Mouse (Mus musculus): Measurements from ENCODE around the gene Txnip.

The Txnip gene

GRCm38 (mm10) chr3:96569506-96569905 lies 11.7 kb downstream of the Txnip start:
- no peak for DNase-seq (ENCODE audit: low spot score)

- no peak for DNase-seq (ENCODE audit: low spot score)
These were observed 12.3 kb downstream of the Txnip start for GRCm38 (mm10) chr3:96569966-96570605.

GRCm38 (mm10) chr3:96570643-96571042 lies 12.9 kb downstream of the Txnip start:
- DNase-seq (ENCODE audit: low spot score) = no peak

DNA sequence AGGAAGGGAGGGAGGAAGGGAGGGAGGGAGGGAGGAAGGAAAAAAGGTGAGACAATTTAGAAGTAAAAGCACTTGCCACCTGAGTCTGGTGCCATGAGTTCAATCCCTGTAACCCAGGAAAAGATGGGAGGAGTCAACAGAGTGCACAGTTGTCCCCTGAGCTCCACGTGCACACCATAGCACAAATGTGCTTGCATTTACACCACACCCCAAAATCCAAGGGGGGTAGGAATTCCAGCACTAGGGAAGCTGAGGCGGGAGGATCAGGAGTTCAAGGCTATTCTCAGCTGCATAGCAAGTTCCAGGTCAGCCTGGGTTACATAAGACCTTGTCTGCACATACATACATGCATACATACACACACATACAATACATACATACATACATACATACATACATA lies 13.6 kb downstream of the Txnip start:
- no peak for DNase-seq (ENCODE audit: low spot score)

DNA sequence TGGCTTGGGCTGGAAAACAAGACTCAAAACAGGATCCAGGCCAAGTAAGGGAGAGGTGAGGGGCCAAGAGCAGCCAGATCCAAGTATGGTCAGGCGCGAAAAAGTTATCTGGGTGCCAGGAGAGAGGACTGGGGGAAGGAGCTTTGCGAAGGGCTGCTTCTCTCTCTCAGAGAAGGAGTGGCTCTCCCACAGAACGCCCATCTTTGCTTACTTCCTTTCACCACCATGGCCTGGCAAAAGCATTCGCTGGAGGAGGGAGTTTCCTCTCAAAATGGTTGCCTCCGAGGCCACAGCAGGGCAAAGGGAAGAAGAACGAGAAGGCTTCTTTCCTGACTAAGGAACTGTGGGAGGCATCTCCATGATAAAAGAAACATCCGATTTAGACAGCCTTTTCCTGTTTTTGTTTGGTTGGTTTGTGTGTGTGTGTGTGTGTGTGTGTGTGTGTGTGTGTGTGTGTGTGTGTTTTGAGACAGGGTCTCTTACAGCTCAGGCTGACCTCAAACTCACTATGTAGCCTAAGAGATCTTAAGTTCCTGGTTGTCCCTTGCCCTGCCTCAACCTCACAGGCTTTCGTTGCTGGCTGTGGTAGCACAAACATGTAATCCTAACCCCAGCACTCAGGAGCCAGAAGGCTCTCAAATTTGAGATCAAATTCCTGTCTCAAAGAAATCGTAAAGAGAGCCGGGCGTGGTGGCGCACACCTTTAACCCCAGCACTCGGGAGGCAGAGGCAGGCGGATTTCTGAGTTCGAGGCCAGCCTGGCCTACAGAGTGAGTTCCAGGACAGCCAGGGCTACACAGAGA lies 14.3 kb downstream of the Txnip start:
- peak; percentile 42 for DNase-seq (ENCODE audit: low spot score)

DNA sequence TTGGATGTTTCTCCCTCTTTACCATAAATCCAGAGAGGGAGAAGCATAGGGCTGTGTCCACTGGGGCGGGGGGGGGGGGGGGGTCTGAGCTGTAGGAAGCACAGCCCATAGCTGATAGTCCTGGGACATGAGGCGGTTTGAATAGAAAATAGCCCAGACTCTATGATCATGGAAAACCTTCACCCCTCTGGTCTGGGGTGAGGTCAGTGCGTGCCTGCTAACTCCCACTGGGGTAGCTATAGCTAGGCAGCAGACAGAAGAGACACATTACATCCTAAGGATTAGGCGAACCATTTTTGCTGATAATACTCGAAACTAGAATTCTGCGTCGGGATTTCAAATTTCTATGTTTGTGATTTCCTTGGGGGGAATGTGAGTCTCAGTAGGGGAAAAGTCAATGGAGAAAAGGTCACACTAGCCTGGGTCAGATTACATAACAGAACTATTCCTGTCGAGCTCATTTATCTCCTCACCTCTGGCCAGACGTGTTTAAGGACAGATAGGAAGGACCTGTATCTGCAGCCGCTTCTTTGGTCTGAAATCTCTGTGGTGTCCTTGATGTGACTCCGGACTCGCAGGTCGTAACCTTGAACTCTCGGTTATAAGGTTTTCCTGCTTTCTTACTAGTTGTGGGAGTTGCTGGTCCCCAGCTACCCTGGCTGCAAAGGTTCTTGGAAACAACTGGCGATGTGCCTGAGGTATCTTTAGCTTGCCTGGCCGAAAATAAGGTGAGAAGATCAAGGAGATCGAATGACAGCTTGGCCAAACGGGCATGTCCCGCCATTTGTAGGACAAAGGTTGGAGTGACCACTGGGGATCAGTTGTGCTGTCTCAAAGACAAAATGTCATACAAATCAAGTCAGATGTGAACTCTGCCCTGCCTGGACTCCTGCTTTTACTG lies 16.1 kb downstream of the Txnip start:
- peak; percentile 44 for DNase-seq (ENCODE audit: low spot score)

- DNase-seq (ENCODE audit: low spot score) = peak; percentile 39
These were observed 17.7 kb downstream of the Txnip start for GRCm38 (mm10) chr3:96575272-96575984.

- peak; percentile 70 for DNase-seq (ENCODE audit: low spot score)
These were observed 18.4 kb downstream of the Txnip start for GRCm38 (mm10) chr3:96576005-96576658.

- peak; percentile 90 for DNase-seq (ENCODE audit: low spot score)
These were observed 19.2 kb downstream of the Txnip start, which contains the start of gene Gm16253 for GRCm38 (mm10) chr3:96576690-96577541. Gm16253 (plus strand) TSS chr3:96576984.

- DNase-seq (ENCODE audit: low spot score) = peak; percentile 58
These were observed 19.8 kb downstream of the Txnip start for GRCm38 (mm10) chr3:96577566-96577965.

- no peak for DNase-seq (ENCODE audit: low spot score)
These were observed 20.9 kb downstream of the Txnip start for GRCm38 (mm10) chr3:96578561-96579238.

DNA sequence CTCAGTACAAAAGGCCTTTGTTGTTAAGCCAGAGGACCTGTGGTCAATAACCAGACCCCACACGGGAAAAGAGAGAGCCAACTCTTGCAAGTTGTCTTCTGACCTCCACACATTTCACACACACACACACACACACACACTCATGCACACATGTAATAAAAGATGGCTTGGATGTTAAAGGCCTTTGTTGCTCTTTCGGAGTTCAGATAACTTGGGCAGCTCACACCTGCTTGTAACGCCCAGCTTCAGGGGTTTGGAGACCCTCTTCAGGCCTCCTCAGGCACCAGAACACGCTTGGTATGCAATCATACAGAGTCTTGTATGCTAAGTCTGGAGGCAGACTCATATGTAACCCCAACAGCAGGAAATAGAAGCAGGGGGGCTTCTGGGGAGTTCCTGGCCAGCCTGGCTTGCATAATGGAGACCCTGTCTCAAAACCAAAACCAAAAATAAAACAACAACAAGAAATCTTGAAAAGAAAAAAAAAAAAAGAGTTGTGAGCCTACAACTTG lies 21.5 kb downstream of the Txnip start:
- no peak for DNase-seq (ENCODE audit: low spot score)

GRCm38 (mm10) chr3:96579885-96580454 lies 22.2 kb downstream of the Txnip start:
- peak; percentile 93 for DNase-seq (ENCODE audit: low spot score)

- peak; percentile 47 for DNase-seq (ENCODE audit: low spot score)
These were observed 23.4 kb downstream of the Txnip start for GRCm38 (mm10) chr3:96581141-96581540.

GRCm38 (mm10) chr3:96581771-96582515 lies 24.2 kb downstream of the Txnip start:
- DNase-seq (ENCODE audit: low spot score) = peak; percentile 40

DNA sequence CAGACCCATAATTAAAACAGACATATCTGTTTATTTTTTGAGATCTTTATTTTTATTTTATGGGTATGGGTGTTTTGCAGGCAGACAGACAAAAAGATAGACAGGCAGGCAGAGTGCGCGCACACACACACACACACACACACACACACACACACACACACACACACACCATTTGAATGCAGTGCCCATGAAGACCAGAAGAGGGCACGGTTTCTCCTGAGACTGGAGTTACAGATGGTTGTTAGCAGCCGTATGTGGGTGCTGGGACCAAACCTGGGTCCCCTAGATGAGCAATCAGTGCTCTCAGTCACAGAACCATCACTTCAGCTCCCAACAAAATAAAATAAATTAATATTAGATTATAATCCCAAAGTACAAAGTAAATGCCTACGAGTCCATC lies 25.6 kb downstream of the Txnip start:
- DNase-seq (ENCODE audit: low spot score) = peak; percentile 39

- DNase-seq (ENCODE audit: low spot score) = no peak
These were observed 32.9 kb downstream of the Txnip start for GRCm38 (mm10) chr3:96590657-96591056.

DNA sequence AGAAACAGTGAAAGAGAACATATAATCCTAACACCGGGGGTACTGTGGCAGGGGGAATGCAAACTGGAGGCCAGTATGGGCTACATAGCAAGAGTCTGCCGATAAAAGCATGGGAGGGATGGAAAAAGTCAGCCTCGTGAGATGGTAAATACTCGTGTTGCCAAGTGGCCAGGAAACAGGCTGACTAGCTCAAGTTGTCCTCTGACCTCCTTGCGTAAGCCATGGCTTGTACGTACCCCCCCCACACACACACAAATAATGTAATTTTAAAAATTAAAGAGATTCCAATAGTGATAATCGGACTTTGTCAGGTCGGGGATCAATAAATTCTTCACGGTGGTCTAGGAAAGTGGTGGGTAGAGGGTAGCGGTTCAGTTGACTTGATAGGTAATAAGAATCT lies 35.6 kb downstream of the Txnip start:
- DNase-seq (ENCODE audit: low spot score) = no peak

Measured in testis, postnatal 10 days (tissue).